Mouse (Mus musculus) yolk sac, embryonic 10.5 days (tissue): ENCODE measurements at regions not wholly inside any gene's neighbourhood (a gene's known extent, or its start where the extent isn't known, plus 50 kb on each side); places are given as distances from the start of the nearest gene placed in this dataset.
"Not testable (repeated sequence)": the region's sequence is repeated elsewhere in the genome, so short reads cannot be mapped to it uniquely, and the experiment has no call there.

Source experiments
- DNase-seq: peaks from one replicate; pipeline ENCODE4 v3.0.0-alpha.2; 2017; ENCODE audit warnings: low spot score

GRCm38 (mm10) chr7:116680523-116680922, 176.4 kb downstream of the Nucb2 start:
- no peak for DNase-seq

GRCm38 (mm10) chr7:116681268-116681667, 177.1 kb downstream of the Nucb2 start:
- DNase-seq = no peak

- DNase-seq = no peak
Observed at GRCm38 (mm10) chr7:116700409-116700808, 196.2 kb downstream of the Nucb2 start.

GRCm38 (mm10) chr7:116701466-116702342, 197.5 kb downstream of the Nucb2 start:
- peak; percentile 57 for DNase-seq

GRCm38 (mm10) chr7:116702596-116702995, 198.4 kb downstream of the Nucb2 start:
- DNase-seq = no peak

GRCm38 (mm10) chr7:116711541-116711940, 207.4 kb downstream of the Nucb2 start:
- no peak for DNase-seq

- DNase-seq = no peak
Observed at GRCm38 (mm10) chr7:116713200-116713599, 209.0 kb downstream of the Nucb2 start.

- no peak for DNase-seq
Observed at GRCm38 (mm10) chr7:116715234-116716046, 211.3 kb downstream of the Nucb2 start.

GRCm38 (mm10) chr7:116728379-116728778, 224.2 kb downstream of the Nucb2 start:
- DNase-seq = no peak

GRCm38 (mm10) chr7:116729795-116730194, 225.6 kb downstream of the Nucb2 start:
- no peak for DNase-seq

GRCm38 (mm10) chr7:116735676-116736075, 231.5 kb downstream of the Nucb2 start:
- no peak for DNase-seq

- no peak for DNase-seq
Observed at GRCm38 (mm10) chr7:116736333-116736732, 232.2 kb downstream of the Nucb2 start.

- DNase-seq = no peak
Observed at GRCm38 (mm10) chr7:116738009-116738408, 233.8 kb downstream of the Nucb2 start.

- no peak for DNase-seq
Observed at GRCm38 (mm10) chr7:116754556-116754955, 250.4 kb downstream of the Nucb2 start.

- not testable (repeated sequence) for DNase-seq
Observed at GRCm38 (mm10) chr7:116792181-116792580, 288.0 kb downstream of the Nucb2 start.

GRCm38 (mm10) chr7:116808475-116808874, 304.3 kb downstream of the Nucb2 start:
- no peak for DNase-seq

GRCm38 (mm10) chr7:116816494-116816893, 312.3 kb downstream of the Nucb2 start:
- no peak for DNase-seq

- DNase-seq = peak; percentile 49
Observed at GRCm38 (mm10) chr7:116817991-116818390, 313.8 kb downstream of the Nucb2 start.

- no peak for DNase-seq
Observed at GRCm38 (mm10) chr7:116820613-116821012, 316.4 kb downstream of the Nucb2 start.

GRCm38 (mm10) chr7:116842894-116843293, 338.7 kb downstream of the Nucb2 start:
- no peak for DNase-seq

- DNase-seq = no peak
Observed at GRCm38 (mm10) chr7:116847846-116848730, 343.9 kb downstream of the Nucb2 start.

GRCm38 (mm10) chr7:116853351-116853750, 349.2 kb downstream of the Nucb2 start:
- no peak for DNase-seq
